Mouse (Mus musculus) midbrain, embryonic 15.5 days (tissue): Measurements from ENCODE around the gene Morc3. TPM values are rescaled to one million over a fixed set of nuclear protein-coding genes. Genes with fewer than 3 reads are reported as not detected.

Experiments
- ATAC-seq: fragments of 200-750 bp; cut with Nextera tagmentation; replicated peaks from 2 replicates; pipeline ENCODE4 v1.8.0; 2017; ENCODE audit warnings: moderate TSS enrichment
- H3K27ac ChIP-seq: fragments of 300-500 bp; sonication (generic); 2 replicates; pipeline ENCODE4 v1.5.1; 2015; ENCODE audit warnings: mild to moderate bottlenecking, inconsistent platforms
- H3K27me3 ChIP-seq: fragments of 300-500 bp; sonication (generic); replicated peaks from 2 replicates; pipeline ENCODE4 v1.6.1; 2015; ENCODE audit warnings: inconsistent platforms
- H3K36me3 ChIP-seq: fragments of 300-500 bp; sonication (generic); replicated peaks from 2 replicates; pipeline ENCODE4 v1.6.1; 2015; ENCODE audit warnings: inconsistent platforms
- H3K4me1 ChIP-seq: fragments of 300-500 bp; sonication (generic); 2 replicates; pipeline ENCODE4 v1.6.1; 2015; ENCODE audit warnings: inconsistent platforms
- H3K4me2 ChIP-seq: fragments of 300-500 bp; sonication (generic); 2 replicates; pipeline ENCODE4 v1.6.1; 2015; ENCODE audit warnings: inconsistent platforms, mild to moderate bottlenecking, moderate library complexity
- H3K4me3 ChIP-seq: fragments of 300-500 bp; sonication (generic); 2 replicates; pipeline ENCODE4 v1.5.1; 2015; ENCODE audit warnings: mild to moderate bottlenecking, inconsistent platforms
- H3K9ac ChIP-seq: fragments of 300-500 bp; sonication (generic); 2 replicates; pipeline ENCODE4 v1.6.1; 2015; ENCODE audit warnings: mild to moderate bottlenecking, inconsistent platforms
- H3K9me3 ChIP-seq: fragments of 300-500 bp; sonication (generic); 2 replicates; pipeline ENCODE4 v1.6.1; 2016; ENCODE audit warnings: inconsistent platforms
- WGBS: fragments of 180-500 bp; shearing (Covaris S2); methylation state at CpG from one replicate; pipeline ENCODE4 v1.1.7; 2015; ENCODE audit warnings: mixed read lengths; 5-methylcytosine and 5-hydroxymethylcytosine counted together
- polyA plus RNA-seq: library from polyadenylated mRNA; unstranded; fragments of >200 nt; fragmentation: Nextera tagmentation; extraction: Ambion mirVana; gene quantifications from 2 replicates; pipeline ENCODE4 v1.2.1, GENCODE M21; 2015

Gene Morc3
- polyA plus RNA-seq, 1 experiment from 2014 or later: 34.1 TPM

GRCm38 (mm10) chr16:93903027-93903426 lies 71.1 kb downstream of the Morc3 start:
- 75% methylated on average over 6 of the region's 6 CpGs for WGBS

DNA sequence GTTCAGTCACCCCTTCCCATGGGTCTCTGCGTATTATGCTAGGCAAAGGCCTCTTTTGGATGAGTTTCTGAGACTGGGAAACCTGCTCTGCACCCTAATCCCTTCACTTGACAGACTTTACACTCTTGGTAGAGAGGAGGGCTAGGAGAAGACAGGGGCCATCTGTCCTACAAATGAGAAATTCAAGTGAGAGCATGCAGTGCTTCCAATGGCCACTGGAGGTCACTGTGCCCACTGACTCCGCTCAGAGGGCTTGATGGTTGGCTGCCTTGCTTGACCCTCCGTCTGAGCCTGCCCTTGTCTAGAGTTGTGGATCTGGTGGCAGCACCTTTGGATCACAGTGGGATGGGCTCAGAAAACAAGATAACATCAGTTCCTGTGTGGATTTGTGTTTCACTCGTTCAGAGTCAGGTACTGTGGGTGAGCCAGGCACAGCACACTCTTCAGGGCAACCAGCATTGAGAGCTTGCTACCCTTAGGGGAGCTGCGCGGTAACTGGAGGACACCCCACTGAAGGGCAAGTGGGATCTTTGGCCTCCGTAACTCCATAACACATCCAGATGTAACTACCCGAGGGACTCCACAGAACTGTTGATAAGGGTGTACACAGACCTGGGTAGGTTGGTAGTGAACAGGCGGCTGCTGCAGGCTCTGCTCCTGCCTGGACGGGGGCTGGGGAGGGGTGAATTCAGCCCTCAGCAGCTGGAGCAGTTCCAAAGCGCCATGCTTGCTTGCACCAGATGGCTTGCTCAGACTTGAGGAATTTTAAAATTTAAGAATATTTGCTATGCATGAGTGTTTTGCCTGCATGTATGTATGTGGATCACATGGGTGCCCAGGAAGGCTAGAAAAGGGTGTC lies 74.5 kb downstream of the Morc3 start:
- Histone ChIP-seq H3K27ac (no peak overlapping the region), H3K27me3 (no peaks in the 10 kb centered on the region), H3K4me2 (no peak overlapping the region), H3K9me3 (no peaks in the 10 kb centered on the region), H3K4me3 (no peak overlapping the region), H3K9ac (no peak overlapping the region), H3K36me3 (no peaks in the 10 kb centered on the region), H3K4me1 (no peaks in the 10 kb centered on the region)
- ATAC-seq: 0 out of 2 replicates have a peak, but pooled peaks have one; percentile 11
- WGBS: 70% methylated on average over 11 of the region's 11 CpGs

More at GRCm38 (mm10) chr16:93903027-93903426, 71.1 kb downstream of the Morc3 start:
- Histone ChIP-seq H3K9me3 (no peaks in the 10 kb centered on the region), H3K27me3 (no peaks in the 10 kb centered on the region), H3K36me3 (no peaks in the 10 kb centered on the region), H3K4me1 (no peaks in the 10 kb centered on the region), H3K4me3 (no peak overlapping the region), H3K4me2 (no peak overlapping the region), H3K9ac (no peak overlapping the region), H3K27ac (no peak overlapping the region)
- no peak for ATAC-seq

DNA sequence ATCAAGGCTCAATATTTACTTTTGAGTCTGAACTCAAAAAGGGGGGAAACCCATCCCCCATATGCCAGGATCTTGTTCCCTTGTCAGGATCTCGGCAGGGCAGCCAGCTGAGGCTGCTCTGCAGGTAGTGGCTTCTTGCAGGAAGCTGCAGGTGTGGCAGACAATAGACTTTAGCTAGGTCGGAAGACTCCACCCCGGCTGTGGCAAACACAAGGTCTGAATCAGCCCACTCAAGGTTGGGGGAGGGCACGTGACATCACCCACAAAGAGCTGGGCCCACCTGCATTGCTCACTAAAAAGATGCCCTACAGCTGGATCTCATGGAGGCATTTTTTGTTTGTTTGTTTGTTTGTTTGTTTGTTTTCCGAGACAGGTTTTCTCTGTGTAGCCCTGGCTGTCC lies 75.8 kb downstream of the Morc3 start:
- Histone ChIP-seq H3K9ac (no peak overlapping the region), H3K36me3 (no peaks in the 10 kb centered on the region), H3K9me3 (no peaks in the 10 kb centered on the region), H3K4me1 (no peaks in the 10 kb centered on the region), H3K4me3 (no peak overlapping the region), H3K27me3 (no peaks in the 10 kb centered on the region), H3K27ac (no peak overlapping the region), H3K4me2 (no peak overlapping the region)
- WGBS: 79% methylated on average over 5 of the region's 5 CpGs
- no peak for ATAC-seq

GRCm38 (mm10) chr16:93908196-93908595 lies 76.3 kb downstream of the Morc3 start:
- no peak overlapping the region for H3K4me3 ChIP-seq
- no peaks in the 10 kb centered on the region for H3K4me1 ChIP-seq
- WGBS: 92% methylated on average over 8 of the region's 8 CpGs
- no peak for ATAC-seq
- no peaks in the 10 kb centered on the region for H3K36me3 ChIP-seq
- H3K27me3 ChIP-seq: no peaks in the 10 kb centered on the region
- no peak overlapping the region for H3K9ac ChIP-seq
- no peak overlapping the region for H3K27ac ChIP-seq
- H3K9me3 ChIP-seq: no peaks in the 10 kb centered on the region
- H3K4me2 ChIP-seq: no peak overlapping the region

DNA sequence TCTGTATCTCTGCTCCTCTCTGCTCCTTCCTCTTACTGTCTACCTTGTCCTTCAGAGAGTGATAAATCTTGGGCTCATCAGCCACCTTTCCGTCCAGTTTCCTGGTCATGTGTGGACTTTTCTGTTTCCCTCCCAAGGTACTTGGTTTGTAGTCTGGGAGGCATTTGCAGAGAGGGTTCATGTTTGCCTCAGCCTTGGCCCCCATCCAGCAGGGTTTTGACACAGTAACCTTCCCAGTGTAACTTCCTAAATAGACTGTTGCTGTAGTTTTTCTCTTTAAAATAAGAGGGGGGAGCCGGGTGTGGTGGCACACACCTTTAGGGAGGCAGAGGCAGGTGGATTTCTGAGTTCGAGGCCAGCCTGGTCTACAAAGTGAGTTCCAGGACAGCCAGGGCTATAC lies 78.0 kb downstream of the Morc3 start:
- Histone ChIP-seq H3K27me3 (no peaks in the 10 kb centered on the region), H3K9me3 (no peaks in the 10 kb centered on the region), H3K4me1 (no peaks in the 10 kb centered on the region), H3K36me3 (no peaks in the 10 kb centered on the region), H3K4me3 (no peak overlapping the region), H3K9ac (no peak overlapping the region), H3K27ac (no peak overlapping the region), H3K4me2 (no peak overlapping the region)
- WGBS: 90% methylated on average over 3 of the region's 3 CpGs
- ATAC-seq: no peak

DNA sequence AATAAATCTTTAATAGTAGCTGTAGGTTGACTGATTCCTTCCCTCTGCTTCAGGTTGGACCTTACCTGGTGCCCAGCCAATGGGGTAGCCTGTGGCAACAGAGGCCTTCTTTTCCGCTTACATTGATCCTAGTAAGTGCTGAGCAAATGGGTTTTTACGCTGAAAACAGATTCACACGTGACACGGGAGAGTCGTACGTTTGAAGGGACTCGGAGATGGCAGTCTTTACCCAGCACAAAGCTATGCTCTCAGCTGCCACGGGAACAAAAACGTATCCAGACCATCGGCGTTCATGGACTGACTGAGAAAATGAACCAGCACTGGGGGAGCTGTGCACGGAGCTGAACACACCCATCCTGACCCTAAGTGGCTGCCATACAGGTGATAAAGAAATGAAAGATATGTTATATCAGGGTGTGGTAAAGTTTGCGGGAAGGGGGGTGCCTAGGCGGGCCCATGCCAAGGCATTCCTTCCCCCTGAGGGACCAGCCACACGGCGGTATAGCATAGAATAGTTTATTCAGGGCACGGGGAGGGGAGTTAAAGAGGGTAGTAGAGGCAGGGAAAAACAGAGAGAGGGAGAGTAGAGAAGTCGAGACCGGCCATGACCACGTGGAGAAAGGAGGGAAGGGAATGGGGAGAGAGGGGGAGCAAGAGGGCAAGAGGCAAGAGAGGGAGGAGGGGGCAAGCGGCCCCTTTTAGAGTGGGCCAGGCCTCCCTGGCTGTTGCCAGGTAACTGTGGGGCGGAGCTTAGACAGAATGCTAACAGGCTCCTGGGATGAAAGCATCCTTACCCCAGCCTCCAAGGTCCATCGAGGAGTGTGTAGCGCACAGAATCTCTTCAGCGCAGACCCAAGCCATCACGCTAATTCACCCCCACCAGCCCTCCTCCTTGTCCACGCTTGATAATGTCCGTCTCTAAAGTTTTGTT lies 79.1 kb downstream of the Morc3 start:
- ATAC-seq: no peak
- H3K27me3 ChIP-seq: no peaks in the 10 kb centered on the region
- no peaks in the 10 kb centered on the region for H3K4me1 ChIP-seq
- no peak overlapping the region for H3K4me3 ChIP-seq
- WGBS: 71% methylated on average over 28 of the region's 28 CpGs
- no peak overlapping the region for H3K27ac ChIP-seq
- H3K36me3 ChIP-seq: no peaks in the 10 kb centered on the region
- no peak overlapping the region for H3K9ac ChIP-seq
- no peak overlapping the region for H3K4me2 ChIP-seq
- no peaks in the 10 kb centered on the region for H3K9me3 ChIP-seq

DNA sequence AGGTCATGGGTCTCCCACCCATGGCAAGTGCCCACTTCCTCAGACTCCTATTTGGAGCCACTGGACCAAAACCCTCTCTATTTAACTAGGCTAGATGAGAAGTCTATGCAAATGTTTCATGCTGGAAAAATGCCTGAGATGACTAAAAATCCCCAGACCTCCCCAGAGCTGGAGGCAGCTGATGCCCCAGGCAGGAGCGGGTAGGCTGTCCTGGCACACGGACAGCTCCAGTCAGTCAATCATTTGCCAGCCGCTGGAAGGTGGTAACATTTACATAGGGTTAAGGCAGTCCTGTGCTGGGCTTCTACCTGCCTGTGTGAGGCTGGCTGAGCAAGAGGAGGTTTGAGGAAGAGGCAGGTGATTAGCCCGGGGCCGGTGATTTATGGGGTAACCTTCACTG lies 80.2 kb downstream of the Morc3 start:
- no peaks in the 10 kb centered on the region for H3K4me1 ChIP-seq
- no peaks in the 10 kb centered on the region for H3K9me3 ChIP-seq
- H3K27ac ChIP-seq: no peak overlapping the region
- H3K36me3 ChIP-seq: no peaks in the 10 kb centered on the region
- no peaks in the 10 kb centered on the region for H3K27me3 ChIP-seq
- no peak overlapping the region for H3K4me2 ChIP-seq
- ATAC-seq: no peak
- no peak overlapping the region for H3K9ac ChIP-seq
- no peak overlapping the region for H3K4me3 ChIP-seq
- 76% methylated on average over 5 of the region's 5 CpGs for WGBS

DNA sequence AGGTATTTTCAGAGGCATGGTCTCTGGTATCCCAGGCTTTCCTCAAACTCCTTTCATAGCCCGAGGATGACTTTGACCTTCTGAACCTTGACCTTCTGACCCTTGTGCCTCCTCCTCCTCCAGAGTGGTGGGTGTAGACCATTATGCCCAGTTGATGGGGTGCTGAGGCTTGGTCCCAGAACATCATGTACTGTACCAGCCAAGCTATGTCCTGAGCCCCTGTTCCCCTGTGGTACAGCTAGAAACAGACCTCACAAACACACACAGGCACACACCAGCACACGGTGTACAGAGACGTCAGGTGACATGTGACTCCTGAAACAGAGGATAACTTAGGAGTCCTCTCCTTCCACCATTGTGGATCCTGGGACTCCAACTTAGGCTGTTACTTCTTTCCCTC lies 80.9 kb downstream of the Morc3 start:
- Histone ChIP-seq H3K9ac (no peak overlapping the region), H3K36me3 (no peaks in the 10 kb centered on the region), H3K4me3 (no peak overlapping the region), H3K9me3 (no peaks in the 10 kb centered on the region), H3K4me1 (no peaks in the 10 kb centered on the region), H3K27me3 (no peaks in the 10 kb centered on the region), H3K4me2 (no peak overlapping the region), H3K27ac (no peak overlapping the region)
- 77% methylated on average over 3 of the region's 3 CpGs for WGBS
- no peak for ATAC-seq

GRCm38 (mm10) chr16:93913881-93914576 lies 82.1 kb downstream of the Morc3 start:
- Histone ChIP-seq H3K9ac (no peak overlapping the region), H3K27ac (no peak overlapping the region), H3K27me3 (no peaks in the 10 kb centered on the region), H3K4me2 (no peak overlapping the region), H3K4me1 (no peaks in the 10 kb centered on the region), H3K36me3 (no peaks in the 10 kb centered on the region), H3K9me3 (no peaks in the 10 kb centered on the region), H3K4me3 (no peak overlapping the region)
- WGBS: 75% methylated on average over 10 of the region's 10 CpGs
- ATAC-seq: no peak

DNA sequence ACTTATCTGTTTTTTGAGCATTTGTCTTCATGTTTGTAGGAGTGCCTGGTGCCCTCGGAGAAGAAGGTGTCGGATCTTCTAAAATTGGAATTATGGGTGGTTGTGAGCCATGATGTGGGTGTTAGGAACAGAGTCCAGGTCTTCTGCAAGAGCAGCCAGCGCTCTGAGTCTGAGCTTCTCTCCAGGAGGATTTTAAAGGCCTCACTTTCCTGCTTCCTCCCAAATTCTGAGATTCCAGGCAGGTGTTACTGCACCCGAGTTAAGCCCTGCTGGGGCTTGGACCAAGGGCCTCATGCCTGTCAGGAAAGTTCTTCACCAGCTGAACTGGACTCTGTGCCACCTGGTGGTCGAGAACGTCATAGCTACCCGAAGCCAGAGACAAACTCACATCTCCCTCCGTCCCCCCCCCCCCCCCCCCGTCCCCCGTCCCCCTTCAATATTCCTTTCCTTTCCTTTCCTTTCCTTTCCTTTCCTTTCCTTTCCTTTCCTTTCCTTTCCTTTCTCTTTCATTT lies 83.5 kb downstream of the Morc3 start:
- no peak for ATAC-seq
- H3K4me1 ChIP-seq: no peaks in the 10 kb centered on the region
- no peaks in the 10 kb centered on the region for H3K9me3 ChIP-seq
- no peak overlapping the region for H3K9ac ChIP-seq
- no peaks in the 10 kb centered on the region for H3K27me3 ChIP-seq
- no peak overlapping the region for H3K4me2 ChIP-seq
- no peak overlapping the region for H3K4me3 ChIP-seq
- 38% methylated on average over 9 of the region's 10 CpGs for WGBS
- H3K36me3 ChIP-seq: no peaks in the 10 kb centered on the region
- no peak overlapping the region for H3K27ac ChIP-seq

DNA sequence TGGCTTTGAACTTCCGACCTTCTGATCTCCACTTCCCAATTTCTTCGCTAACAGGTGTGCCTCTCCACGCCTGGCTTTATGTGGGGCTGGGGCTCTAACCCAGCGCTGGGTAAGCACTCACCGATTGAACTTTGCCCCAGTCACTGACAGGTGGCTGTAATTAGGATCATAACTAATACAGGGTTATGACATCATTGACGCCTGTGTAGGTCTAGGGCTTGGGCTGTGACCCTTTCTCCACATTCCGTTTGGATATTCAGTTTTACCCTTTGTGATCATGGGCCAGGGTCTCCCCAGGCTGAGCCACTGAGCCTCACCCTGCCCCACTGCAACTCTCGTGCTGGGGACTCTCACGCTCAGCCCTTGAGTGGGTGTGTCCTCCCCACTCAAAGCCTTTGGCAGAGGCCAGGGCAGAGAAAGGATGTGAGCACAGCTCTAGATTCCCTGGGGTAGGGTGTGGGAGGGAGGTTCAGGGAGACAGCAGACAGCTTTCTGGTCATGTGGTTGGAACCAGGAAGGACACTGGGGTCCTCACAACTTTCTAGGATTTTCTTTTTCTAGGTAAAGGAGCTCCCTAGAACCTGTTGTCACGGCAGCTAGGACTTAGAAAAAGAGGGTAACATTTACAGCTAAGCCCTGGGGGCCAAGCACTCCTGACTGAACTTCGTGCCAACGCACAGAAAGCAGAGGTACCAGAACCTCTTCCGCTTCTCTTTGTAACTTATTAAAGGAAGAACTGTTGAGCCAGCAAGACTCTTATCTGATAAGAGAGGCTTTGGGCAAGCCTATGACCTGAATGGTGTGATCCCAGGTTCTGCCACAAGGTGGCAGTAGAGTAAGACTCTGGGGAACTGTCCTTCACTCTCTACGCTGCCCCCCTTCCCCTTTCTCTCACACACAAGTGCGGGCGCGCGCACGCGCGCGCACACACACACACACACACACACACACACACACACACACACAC lies 86.1 kb downstream of the Morc3 start:
- peak; percentile 52; the same call in 1 of the 2 replicates for ATAC-seq
- no peak overlapping the region for H3K4me3 ChIP-seq
- H3K27me3 ChIP-seq: no peaks in the 10 kb centered on the region
- H3K4me2 ChIP-seq: peak overlapping the region; percentile 41
- no peaks in the 10 kb centered on the region for H3K36me3 ChIP-seq
- H3K9me3 ChIP-seq: no peaks in the 10 kb centered on the region
- H3K27ac ChIP-seq: no peak overlapping the region
- WGBS: 38% methylated on average over 22 of the region's 22 CpGs
- H3K9ac ChIP-seq: no peak overlapping the region
- no peaks in the 10 kb centered on the region for H3K4me1 ChIP-seq
